Mouse (Mus musculus) kidney, adult 2 months (tissue): ENCODE measurements around the gene 4930544D05Rik.

Source experiments
- CTCF ChIP-seq: fragments of 200-500 bp; conservative IDR thresholded peaks from 2 replicates; pipeline ENCODE4 v1.5.1; 2011; ENCODE audit warnings: low read depth, mild to moderate bottlenecking, control low read depth, low read length, moderate library complexity, mixed read lengths; ENCODE audit not compliant: insufficient read depth, insufficient read length
- POLR2A ChIP-seq: fragments of 200-500 bp; IDR thresholded peaks from one replicate; pipeline ENCODE4 v1.6.1; 2011; ENCODE audit warnings: low read depth, low read length, control low read depth

- TF ChIP-seq CTCF (no peak), POLR2A (no peak)
These were observed 40.2 kb downstream of the 4930544D05Rik start for GRCm38 (mm10) chr11:70655571-70656455.
